Mouse (Mus musculus) thymus, postnatal 14 days (tissue): Measurements from ENCODE around the gene Ttll6.
"Not testable (repeated sequence)": the region's sequence is repeated elsewhere in the genome, so short reads cannot be mapped to it uniquely, and the experiment has no call there.

Experiments
- DNase-seq: peaks from one replicate; pipeline ENCODE4 v3.0.0; 2021

Gene Ttll6

DNA sequence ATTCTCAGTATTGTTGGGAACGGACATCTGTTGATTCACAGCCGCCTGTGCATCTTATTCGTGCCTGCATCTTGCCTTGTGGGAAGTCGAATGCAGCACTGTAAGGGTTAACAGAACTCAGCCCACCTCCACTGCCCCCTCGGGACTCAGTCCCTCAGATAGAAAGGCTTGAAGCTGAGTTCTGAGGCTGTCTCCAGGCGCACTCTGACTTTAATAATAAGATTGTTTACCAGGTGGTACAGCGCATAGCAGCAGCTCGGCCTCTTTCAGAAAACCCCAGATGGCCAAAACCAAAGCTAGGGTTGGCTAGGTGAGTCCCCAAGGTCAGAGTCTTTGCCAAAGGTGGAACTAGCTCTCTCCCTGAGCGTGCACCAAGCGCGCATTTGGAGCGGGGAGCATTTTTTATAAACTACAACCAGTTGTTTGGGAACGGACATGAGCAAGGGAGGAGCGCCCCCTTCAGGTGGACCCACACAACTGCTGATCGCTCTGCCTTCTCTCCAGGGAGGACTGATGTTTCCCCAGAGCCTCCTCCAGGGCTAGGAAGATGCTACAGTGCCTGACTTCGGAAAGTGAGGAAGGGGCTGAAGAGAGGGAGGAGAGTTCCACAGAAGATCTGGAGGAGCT is at the start of gene Ttll6:
Ttll6 (plus strand) TSS at position 548 of the 627 bp plus-strand sequence.
- peak; percentile 41 for DNase-seq

DNA sequence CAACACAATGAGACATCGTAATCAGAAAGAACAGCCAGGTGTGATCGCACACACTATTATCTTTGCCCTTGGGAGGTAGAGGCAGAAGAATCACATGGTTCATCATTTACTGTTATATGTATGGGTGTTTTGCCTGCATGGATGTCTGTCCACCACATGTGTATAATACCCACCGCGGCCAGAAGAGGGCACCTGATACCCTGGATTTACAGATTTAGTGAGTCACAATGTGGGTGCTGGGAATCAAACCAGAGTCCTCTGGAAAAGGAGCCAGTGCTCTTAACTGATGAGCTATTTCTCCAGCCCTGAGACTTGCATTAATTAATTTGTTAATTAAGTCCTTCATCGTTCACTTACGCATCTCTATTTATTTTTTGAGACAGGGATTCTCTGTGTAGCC is 45.6 kb upstream of the Ttll6 start:
- DNase-seq = no peak

DNA sequence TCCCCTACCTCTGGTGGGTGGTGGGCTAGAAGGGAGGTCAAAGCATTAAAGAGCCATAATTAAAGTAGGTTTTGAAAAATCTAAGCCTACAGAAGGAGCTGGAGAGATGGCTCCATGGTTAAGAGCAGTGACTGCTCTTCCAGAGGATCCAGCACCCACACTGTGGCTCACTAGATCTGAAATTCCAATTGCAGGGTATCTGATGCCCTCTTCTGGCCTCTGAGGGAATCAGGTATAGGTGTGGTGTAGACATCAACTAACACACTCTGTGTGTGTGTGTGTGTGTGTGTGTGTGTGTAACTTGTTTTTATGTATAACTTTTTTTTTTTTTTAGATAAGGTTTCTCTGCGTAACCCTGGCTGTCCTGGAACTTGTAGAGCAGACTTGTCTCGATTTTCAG is 42.5 kb upstream of the Ttll6 start:
- DNase-seq = peak; percentile 24

DNA sequence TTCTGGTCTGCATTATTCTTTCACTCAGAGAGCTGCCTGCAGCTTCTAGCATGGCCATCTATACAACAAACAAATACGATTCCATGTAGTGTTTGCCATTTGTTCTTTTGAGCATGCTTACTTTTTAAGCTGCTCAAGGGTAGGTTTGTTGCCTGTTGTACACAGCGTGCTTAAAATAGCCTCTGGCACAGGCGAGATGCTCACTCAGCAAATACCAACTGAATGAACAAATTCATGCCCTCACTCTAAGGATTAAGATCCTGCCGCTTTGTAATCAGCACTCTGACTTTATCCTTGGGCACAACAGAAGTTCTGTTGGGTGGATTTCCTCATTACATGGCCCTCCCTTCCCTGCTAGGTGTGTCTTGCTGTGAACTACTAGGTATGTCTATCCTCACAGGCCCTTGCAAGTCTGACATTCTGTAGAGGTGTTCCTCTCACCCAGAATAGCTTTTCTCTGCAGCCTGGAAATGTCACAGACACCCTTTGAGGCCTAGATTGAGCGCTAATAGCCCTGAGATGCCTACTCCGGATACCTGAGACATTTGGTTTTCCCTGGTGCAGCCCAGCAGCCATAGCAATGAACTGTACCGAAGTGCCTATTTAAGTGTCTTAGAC is 40.8 kb upstream of the Ttll6 start:
- DNase-seq = no peak

DNA sequence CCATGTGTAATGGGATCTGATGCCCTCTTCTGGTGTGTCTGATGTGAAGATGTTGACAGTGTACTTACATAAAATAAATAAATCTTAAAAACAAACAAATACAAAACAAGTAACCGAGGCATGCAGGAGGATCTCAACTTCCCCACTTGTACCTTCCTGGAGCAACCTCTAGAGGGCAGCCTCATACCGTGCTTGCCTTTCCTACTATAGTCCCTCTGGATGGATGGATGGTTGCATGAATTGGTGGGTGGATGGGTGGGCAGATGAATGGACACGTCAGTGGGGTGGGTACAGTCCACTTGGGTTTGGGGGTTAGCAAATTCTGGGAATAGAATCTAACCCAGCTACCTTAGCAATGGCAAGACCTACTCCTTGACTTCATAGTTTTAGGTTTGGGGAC is 40.2 kb upstream of the Ttll6 start:
- peak; percentile 37 for DNase-seq

DNA sequence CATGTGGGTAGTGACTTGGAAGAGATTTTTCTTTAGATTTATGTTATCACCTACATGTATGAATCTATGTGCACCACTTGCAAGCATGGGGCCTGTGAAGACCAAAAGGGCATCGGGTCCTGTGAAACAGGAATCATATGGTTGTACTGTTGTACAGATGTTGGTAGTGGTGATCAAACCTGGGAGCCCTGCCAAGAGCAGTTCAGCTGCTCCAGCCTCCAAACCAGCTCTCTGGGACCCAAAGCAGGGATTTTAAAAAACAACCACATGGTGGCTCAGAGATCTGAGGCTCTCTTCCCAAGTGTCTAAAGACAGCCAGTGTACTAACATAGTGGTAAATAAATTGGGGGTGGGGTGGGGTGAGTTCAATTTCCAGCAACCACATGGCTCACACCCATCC is 25.2 kb upstream of the Ttll6 start:
- no peak for DNase-seq

DNA sequence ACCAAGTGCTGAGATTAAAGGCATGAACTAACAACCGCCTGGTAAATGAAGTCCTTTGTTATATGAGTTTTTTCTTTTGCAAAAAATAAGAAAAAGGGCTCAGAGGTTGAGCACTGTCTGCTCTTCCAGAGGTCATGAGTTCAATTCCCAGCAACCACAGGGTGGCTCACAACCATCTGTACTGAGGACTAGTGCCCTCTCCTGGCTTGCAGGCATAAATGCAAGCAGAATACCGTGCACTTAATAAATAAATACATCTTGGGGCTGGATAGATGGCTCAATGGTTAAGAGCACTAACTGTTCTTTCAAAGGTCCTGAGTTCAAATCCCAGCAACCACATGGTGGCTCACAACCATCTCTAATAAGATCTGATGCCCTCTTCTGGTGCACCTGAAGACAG is 22.6 kb upstream of the Ttll6 start:
- not testable (repeated sequence) for DNase-seq

DNA sequence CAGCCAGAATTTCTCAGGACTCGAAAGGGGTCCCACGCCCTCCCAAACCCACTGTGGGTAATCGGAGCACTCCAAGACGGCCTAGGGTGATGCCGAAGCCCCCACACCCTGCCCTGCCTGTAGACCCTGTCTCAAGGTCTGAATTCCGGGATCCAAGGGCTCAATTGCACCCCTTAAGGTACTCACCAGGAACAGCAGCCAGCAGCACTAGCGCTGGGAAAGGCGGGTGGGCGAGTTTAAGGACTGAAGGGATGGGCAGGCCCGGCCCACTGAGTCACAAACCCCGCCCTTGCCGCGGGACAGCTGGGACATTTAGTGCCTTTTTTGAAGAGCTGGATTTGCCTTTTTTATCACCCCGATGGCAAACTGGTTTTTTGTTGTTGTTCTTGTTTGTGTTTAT is 21.8 kb upstream of the Ttll6 start, which contains the start of gene Calcoco2:
Calcoco2 (minus strand) TSS at position 214 of the 400 bp plus-strand sequence.
- no peak for DNase-seq

DNA sequence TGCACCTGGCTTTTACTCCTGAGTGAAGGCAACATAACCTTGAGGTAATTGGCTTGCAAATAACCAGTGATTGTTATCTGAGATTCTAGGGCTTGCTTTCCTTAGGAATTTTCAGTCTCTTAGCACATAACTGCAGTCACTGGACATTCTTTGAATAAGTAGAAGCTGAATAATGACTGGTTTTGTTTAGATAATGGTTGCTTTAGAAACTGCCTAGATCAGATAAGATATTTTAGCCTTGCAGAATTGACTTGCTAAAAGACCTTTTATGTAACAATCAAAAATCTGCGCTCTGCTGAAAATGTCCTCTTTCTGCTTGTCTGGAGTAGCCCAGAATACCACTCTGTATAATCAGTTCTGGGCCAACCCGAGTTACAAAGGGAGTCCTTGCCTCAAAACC is 19.5 kb upstream of the Ttll6 start:
- DNase-seq = no peak

DNA sequence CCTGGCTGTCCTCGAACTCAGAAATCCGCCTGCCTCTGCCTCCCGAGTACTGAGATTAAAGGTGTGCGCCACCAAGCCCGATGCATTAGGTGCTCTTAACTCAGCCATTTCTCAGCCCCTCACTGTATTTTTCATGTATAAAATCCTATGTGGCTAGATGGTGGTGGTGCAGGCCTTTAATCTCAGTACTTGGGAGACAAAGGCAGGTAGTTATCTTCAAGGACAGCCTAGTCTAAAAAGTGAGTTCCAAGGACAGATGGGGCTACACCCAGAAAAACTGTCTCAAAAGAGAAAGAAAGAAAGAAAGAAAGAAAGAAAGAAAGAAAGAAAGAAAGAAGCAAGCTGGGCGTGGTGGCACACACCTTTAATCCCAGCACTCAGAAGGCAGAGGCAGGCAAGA is 18.2 kb upstream of the Ttll6 start:
- no peak for DNase-seq

DNA sequence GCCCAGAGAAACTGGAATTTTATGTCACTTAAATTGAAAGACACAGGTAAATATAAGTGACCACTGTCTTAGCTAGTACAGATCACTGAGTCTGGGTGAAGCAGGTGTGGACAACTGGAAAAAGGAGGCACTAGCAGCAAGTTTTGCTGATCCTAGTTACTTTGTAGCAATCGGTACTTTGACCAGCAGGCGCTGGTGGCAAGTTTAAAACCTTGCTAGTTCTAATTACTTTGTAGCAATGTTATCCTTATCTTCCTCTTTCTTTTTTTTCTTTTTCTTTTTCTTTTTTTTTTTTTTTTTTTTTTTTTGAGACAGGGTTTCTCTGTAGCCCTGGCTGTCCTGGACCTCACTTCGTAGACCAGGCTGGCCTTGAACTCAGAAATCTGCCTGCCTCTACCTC is 17.5 kb upstream of the Ttll6 start:
- DNase-seq = no peak

DNA sequence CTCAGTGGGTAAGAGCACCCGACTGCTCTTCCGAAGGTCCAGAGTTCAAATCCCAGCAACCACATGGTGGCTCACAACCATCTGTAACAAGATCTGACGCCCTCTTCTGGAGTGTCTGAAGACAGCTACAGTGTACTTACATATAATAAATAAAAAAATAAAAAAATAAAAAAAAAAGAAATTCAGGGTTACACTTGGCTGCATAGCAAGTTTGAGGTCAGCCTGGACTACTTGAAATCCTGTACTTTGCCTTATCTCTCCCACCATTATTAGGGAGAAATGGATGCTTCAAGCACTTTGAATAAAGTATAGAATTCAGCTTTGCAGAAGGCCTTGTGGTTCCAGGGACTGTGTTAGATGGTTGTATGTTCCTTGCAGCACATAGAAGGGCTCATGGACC is 16.7 kb upstream of the Ttll6 start:
- DNase-seq = not testable (repeated sequence)

DNA sequence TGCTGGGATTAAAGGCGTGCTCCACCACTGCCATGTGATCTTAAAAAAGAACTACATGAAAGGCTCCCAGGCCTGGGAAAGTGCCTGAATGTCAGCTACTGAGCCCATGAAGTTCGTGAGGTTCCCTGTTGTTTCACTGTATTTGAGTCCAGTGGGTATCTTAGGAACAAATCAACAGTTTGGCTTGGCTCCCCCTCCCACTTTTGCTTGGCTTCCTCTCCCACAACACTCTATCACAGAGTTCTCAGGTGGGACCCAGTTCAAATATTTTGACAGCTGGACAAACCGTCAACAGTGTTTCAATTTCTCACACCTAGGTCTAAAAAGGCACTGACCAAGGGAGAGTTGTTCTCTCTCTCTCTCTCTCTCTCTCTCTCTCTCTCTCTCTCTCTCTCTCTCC is 14.2 kb upstream of the Ttll6 start:
- DNase-seq = no peak

DNA sequence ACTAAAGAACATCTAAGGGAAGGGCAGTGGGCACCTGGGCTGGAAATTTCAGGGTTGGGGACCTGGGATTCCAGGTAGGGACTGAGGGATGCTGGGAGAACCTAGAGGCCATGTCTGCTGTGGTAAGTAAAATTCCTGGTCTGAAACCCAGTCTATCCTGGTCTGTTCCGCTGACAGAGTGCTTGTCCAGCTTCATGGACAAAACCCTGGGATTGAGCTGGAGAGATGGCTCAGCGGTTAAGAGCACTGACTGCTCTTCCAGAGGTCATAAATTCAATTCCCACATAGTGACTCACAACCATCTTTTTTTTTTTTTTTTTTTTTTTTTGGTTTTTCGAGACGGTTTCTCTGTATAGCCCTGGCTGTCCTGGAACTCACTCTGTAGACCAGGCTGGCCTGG is 10.8 kb upstream of the Ttll6 start:
- not testable (repeated sequence) for DNase-seq

DNA sequence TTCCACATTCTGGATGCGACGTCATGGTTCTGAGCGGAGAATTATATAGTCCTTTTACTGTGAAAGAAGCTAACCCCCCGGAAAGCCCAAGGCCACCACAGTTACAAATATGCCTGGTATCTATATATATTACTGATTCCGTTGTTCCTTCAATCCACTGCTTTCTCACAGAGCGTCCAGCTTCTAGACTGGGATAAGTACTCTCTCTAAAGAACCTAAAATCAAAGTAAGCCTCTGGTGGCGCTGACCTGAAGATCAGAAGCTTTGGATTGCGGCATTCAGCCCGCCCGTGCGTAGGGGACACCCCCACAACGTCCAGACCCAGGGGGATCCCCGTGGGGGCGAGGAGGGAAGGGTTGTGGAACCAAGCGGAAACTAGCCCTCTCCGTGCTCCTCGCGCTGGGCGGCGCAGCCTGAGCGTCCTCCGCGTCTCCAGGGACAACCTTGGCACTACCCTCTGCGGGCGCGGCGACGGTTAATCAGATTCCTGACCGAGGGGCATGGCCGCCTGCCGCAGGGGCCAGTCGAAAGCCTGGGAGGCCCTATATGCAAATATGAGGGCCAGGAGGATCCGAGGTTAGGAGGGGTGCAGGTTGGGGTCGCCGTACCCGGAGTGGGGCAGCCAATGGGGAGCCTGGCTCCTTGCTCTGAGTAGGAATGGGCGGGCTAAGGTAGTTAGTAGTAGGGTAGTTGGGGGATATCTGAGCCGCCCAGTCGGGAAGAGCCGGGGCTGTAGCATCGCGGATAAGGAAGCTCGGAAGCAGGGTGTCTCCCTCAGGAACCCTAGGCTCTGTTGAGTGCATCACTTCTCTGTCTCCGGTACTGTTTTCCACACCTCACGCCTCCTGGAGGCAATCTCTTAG is 9.3 kb upstream of the Ttll6 start:
- DNase-seq = no peak

DNA sequence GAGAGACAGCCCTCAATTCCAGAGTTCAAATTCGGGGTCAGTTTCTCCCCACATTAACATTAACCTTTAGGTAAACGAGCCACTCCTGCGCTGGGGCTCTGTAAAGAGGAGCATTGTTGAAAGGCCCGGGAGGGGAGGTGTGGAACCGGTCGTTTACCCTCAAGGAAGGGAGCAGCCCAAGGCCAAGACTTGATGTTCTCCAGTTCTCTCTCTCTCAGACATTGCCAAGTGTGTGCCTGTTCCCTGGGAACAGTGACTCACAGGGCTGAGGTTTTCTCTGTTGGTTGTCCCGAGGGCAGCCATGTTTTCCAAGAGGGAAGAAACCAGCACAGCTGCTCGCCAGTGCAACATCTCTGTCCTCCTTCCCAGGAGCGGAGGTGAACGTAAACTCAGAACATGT is 3.0 kb upstream of the Ttll6 start:
- DNase-seq = no peak

DNA sequence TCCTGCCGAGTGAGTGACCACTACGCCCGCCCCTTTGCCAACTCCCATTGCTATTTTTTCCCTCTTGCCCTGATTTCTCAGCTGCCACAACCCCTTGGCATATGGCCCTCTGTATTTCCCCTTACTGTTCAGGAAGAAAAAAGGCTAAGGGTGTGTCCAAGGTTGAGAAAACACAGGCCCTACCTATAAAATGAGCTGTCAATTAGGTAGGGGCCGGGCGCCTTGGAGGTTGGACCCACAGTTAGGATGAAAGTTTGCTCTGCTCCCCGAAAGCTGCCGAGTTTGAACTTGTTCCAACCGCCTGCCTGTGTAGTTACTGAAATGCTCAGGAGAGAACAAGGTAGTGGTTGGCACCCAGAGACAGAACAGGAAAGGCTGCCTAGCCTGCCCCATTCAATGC is 2.3 kb downstream of the Ttll6 start:
- DNase-seq = no peak

DNA sequence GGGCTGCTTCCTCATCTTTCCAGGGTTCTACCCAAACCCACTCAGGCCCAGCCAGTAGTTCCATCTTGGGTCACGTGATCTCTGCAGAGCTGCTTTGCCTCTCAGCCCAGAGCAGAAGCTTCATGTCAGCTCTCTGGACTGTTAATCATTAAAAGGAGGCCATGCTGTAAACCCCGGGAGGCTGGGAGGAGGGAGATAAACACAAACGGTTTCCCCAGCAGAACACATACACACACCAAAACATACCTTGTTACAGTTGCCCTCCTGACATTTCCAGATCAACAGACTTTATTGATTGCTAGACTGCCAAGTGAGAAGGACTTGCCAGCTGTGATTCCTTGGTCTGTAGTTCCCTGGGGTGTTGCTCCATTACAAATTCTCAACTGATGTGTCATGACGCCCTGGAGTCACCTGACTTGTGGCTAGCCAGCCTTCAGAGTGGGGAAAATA is 7.2 kb downstream of the Ttll6 start:
- DNase-seq = no peak

DNA sequence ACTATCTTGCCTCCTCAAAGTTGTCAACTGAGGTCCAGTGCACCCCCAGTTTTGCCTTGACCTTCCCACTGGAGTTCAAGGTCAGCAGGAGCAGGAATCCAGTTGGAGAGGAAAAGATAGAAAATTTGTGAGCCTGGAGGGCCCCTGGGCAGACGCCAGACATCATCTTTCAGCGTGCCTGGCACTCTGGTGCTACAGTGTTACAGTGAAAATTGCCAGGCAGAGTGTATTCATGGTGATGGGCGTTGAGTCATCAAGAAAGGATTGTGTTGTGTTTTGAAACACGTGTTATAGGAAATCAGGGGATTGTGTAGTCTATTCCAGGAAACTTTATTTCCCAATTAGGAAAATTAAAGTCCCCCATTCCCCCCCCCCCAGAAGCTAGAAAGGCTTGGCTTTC is 10.2 kb downstream of the Ttll6 start:
- DNase-seq = no peak

DNA sequence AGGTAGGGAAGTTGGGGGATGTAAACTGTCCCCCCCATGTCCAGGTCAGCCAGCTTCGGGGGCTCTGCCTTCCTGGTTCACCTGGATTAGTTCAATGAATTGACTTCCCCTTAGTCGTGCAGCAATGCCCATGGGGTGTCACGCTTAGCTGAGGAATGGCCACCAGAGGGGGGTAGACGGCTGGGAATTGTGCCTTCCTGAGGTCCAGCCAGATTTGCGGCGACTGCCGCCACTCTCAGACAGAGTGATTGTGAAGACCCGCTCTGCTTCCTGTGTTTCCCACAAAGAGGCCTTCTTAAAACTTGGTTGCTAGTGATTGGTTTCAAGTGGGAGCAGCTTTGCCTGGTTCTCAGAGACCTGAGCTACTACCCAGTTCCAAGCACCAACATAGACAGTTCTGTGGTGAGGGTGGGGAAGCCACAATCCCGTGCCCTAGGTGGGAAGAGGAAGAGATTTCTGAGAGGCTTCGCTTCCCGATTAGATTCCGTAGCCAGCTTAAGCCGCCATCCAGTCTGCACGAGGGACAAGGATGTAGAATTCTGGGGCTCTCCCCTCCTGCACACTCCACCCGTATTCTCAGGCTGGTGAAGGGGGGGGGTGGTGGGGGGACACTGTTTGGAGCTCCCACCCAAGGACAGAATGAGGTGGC is 12.2 kb downstream of the Ttll6 start:
- peak; percentile 43 for DNase-seq

DNA sequence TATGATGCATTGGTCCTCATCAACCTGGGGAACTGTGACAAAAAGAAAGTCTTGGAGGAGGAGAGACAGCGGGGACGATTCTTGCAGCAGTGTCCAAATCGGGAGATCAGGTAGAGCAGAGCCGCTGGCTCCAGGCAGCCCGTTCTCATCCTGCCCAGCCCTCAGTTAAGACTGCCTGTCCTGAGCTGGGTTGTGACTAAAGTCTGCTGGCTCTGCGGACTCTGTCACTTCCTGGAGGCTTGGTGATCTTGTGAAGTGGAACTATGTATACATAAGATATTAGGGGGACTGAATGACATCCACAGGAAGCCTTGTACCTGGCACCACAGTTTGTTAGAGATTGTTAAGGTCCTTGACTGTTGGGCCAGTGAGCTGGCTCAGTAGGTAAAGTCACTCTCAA is 13.9 kb downstream of the Ttll6 start:
- no peak for DNase-seq

DNA sequence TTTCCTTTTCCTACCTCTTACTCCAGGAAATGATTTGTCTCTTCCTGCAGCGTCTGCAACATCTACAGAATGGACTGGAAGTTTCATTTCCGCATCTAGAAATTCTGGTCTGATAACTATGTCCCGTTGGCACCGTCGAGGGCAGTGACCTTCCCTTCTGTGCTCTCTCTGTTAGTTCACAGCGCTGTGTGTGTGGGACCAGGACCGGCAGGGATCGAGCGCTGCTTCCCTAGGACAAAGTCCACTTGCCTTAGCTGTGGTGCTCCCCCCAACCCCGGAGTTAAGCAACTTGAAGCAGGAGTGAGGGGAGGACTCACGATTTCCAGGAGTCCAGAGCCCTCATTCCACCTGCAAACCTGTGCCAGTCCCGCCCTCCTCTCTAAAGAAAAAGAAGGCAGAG is 31.2 kb downstream of the Ttll6 start:
- DNase-seq = no peak

DNA sequence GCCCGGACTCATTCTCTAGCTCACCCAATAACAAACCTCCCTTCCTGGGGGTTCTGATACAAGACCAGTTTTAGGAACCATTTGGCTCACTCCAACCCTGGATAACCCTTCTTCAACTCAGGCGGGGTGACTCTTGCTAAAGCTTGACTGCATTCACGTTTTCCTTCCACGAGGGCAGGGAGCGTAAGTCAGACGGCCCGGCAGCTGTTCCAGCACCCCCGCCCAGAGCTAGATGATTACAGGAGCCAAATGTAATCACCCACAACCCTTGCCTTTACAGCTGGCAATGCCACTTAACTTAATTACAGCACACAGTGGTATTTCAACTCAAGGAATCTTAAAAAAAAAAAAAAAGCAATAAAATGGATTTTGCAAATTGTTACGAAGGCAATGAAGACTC is 34.5 kb downstream of the Ttll6 start:
- no peak for DNase-seq

DNA sequence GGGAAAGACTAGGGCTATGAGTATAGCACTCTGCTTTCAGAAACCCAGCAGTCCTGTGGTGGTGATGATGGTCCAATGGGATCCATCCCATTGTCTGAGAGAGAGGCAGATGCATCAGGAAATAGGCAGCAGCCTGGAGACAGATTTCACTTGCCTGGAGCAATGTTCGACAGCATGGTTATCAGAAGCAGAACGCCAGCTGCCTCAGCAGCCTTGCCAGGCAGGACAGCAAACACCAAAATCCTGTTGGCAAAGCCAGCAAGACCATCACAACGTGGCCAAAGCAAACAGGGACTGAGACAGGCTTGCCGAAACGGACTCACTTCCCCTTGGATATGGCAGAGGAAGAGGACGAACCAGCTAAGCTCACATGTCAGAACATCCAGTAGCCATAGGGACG is 35.4 kb downstream of the Ttll6 start:
- no peak for DNase-seq
